Mouse (Mus musculus) B cell, adult 2 months (primary cell): ENCODE measurements around the gene Gata5.

Experiments used
- DNase-seq, 2 experiments: peaks; one replicate each; pipeline ENCODE4 v3.0.0; 2022

The Gata5 gene

GRCm38 (mm10) chr2:180306423-180307168, 27.9 kb downstream of the Gata5 start:
- DNase-seq, result no peak

GRCm38 (mm10) chr2:180306009-180306408, 28.5 kb downstream of the Gata5 start:
- DNase-seq, result no peak

DNA sequence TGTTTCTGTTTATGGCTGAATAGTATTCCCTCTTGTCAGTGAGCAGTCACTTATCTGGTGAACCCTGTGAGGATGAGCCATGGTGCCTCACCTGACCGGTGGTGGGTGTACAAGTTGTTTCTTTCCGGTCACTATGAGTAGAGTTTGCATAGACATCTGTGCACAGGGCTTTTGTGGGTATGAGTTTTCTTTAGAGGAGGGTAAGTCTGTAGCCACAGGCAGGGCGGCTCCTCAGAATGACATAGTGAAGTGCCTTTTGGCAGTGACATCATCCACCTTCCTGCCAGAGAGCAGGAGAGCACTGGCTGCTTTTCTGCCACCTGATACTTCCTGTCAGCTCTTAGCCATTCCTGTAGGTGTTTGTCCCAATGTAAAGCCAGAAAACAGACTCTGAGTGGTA, 29.0 kb downstream of the Gata5 start:
- no peak for DNase-seq

DNA sequence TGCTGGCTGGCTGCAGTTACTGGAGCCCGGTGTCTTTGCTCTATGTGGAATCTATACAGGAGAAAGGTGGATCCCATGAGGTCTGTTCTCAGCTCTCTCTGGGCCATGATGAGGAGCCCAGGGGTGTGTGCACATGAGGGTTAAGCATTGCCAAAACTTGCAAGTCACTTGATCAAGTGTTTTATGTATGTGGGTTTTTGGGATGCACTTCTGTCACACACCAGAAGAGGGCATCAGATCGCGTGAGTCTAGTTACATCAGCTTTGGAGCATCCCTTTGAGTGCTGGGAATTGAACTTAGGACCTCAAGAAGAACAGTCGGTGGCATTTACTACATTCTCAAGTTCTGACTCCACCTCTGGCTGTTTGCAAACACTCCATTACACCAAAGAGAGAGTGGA, 29.9 kb downstream of the Gata5 start:
- no peak for DNase-seq

- DNase-seq, result no peak
Observed at GRCm38 (mm10) chr2:180303468-180303867, 31.0 kb downstream of the Gata5 start.

GRCm38 (mm10) chr2:180302201-180302600, 32.3 kb downstream of the Gata5 start:
- DNase-seq, result no peak

GRCm38 (mm10) chr2:180300771-180301170, 33.7 kb downstream of the Gata5 start:
- DNase-seq, result no peak

DNA sequence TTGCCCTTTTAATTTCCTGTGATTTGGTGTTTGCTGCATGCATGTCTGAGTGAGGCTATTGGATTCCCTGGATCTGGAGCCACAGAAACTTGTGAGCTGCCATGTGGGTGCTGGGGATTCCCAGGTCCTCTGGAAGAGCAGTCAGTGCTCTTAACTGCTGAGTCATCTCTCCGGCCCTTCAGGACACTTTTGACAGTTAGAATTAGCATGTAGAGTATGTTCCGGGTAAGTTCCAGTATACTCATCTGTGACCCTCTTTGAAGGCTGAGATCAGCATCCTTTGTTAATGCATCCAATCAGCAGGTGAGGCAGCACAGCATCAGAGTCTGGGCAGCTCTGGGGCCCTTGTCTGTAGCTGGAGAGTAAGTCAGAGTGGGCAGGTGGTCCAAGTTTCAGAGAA, 34.2 kb downstream of the Gata5 start:
- no peak for DNase-seq

DNA sequence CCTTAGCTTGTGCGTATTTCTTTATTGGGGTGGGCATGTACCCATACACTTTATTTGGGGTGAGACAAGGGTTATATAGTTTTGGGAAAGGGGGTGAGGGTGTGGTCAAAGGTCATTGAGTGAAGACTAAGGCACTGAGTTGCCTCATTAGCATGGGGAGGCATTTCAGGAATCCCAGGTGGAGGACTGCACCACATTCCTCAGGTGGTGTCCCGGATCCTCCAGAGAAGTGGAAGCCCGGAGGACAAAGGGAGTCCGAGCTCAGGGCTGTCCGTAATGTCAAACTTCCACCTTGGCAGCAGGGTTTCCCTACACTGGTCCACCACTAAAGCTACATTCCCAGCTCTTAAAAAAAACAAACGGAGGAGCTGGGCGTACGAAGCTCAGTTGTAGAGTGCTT, 41.6 kb downstream of the Gata5 start:
- no peak for DNase-seq

DNA sequence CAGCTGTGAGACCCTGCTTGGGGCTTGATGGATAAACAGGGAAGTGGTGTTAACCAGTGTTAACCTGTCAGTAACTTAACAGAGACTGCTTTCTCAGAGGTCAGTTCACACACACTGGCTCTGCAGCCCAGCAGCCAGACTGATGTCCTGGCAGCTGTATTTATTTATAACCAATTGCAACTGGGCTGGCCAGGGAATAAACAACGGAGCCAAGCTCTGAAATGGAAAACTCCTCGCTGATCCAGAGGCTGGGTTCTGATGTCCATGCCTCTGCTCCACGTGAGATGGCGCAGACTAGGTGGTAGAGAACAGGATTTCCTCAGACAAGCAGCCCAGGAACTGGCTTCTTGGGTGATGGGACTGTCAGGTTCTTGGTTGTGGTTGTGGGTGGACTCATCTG, 42.5 kb downstream of the Gata5 start:
- DNase-seq, result no peak

DNA sequence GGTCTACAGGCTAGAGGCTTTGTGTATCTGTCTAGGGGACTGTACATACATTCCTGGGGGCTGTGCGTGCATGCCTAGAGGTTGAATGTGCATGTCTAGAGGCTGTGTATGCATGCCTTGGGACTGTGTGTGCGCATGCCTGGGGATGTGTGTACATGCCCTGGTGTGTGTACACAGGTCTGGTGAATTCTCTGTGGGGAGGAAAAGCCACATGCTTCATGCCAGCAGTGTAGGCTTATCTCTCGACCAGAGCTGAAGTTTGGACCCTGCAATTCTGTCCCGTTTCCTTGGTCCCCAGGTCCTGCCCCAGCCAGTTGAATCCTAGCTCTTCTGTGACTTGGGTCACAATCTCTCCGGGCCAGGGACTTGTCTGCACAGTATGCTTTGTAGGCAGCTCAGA, 42.9 kb downstream of the Gata5 start:
- no peak for DNase-seq

DNA sequence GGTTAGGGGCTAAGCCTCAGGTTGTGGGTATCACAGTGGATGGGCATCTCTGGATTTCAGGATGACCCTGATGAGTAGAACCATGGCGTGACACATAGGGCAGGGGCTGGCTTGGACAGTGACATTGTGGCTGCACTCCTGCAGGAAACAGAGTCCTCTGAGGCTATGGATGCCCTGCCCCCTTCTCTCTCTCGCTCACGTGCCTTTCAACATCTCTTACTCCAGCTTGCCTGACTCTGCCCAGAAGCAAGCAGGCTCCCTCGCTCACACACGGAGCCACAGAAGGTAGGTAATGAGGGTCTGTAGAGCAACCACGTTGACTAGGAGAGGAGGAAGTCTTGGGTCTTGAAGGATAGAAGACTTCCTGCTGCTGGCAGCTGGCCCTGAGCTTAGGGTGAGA, 44.0 kb downstream of the Gata5 start:
- DNase-seq, result no peak

DNA sequence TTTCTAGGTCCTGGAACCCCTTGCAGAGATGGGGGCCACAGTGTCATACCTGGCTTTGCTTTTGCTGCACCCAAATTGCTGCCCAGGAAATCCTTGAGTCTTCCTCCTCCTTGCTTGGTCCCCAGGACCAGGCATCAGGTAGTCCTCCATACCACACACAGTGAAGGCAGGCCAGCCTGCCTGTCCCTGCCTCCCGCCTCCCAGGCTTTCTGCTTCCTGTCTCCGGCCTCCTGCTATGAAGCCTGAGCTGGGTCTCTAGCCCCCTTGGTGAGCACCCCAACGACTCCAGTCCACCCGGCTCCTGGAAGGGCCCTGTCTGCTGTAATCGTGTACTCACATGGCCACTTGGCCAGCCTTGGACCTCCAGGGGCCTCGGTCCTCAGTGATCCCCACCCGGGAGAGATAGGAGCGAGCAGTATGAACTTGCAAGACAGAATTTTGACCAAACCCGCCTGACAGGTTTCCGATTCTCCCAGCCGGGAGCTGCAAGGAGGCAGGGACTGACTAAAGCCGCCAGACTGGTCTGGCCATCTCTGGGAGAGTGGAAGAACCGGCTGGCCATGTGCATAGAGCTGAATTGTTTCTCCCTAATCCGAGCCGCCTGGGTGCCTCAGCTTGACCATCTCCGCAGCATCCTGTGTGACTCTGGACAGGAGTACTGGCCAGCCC, 44.9 kb downstream of the Gata5 start, which contains the start of gene Rbbp8nl:
Gene Rbbp8nl (minus strand): TSS at position 440 of the 669 bp plus-strand sequence.
- DNase-seq, result no peak

DNA sequence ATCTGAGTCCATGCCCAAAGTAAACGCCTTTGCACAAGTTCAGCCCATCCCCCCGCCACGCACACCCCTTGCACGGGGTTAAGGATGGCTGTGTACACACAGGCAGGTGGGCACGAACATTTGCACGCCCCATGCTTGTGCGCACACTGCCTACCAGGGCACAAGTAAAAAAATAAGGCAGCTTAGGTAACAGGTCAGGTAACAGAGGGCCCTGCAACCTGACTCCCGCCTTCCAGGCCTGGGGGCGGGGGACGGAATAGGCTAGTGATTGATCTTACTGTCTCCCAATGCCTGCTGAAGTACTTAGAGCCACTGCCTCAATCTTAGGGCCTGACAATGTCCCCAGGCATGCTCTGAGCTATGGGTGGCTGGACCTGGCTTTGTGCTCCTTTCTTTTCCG, 45.5 kb downstream of the Gata5 start:
- DNase-seq, result no peak

GRCm38 (mm10) chr2:180279321-180279720, 55.2 kb downstream of the Gata5 start:
- DNase-seq, result no peak

- DNase-seq, result no peak
Observed at GRCm38 (mm10) chr2:180277773-180278320, 56.7 kb downstream of the Gata5 start.

DNA sequence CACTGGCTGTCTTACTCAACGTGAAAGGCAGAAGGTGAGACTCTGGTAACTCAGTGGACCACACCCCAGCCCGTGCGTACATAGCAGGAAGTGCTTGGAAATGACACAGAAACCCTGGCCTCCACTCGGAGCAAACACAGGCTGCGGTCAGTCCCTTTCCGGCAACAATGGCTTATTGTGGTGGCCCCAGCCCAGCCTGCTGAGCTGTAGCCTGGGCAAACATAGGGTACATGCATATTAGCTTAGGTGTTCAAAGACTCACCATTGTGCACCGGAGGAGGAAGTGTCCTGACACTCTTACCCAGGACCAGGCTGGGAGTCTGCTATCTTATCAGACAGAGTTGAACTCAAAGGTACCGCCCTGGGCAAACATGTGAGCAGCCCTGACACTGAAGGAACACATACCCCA, 57.6 kb downstream of the Gata5 start:
- peak; percentile 64 to 70 for DNase-seq

GRCm38 (mm10) chr2:180276385-180276784, 58.1 kb downstream of the Gata5 start:
- DNase-seq, result peak in 1 of 2 experiments; percentile 19

- peak; percentile 81 to 83 for DNase-seq
Observed at GRCm38 (mm10) chr2:180275836-180276235, 58.7 kb downstream of the Gata5 start.
